Mouse (Mus musculus) gastrocnemius, postnatal 14 days (tissue): ENCODE data around the gene Gm10234. TPM values are rescaled to one million over a fixed set of nuclear protein-coding genes. Genes with fewer than 3 reads are reported as not detected.

Experiments used
- DNase-seq: peaks from one replicate; pipeline ENCODE4 v3.0.0; 2021; ENCODE audit warnings: mixed read lengths
- intact Hi-C: fragments of 180-260 bp; cut with DNase I; formaldehyde crosslinking; loops from one replicate; pipeline ENCODE4 v1.15.1; 2025; ENCODE audit warnings: low total_unique reads
- long read RNA-seq, 2 experiments: library from polyadenylated mRNA; stranded (forward); transcript quantifications; one replicate each; pipeline ENCODE4 v2.0.0; 2021
- total RNA-seq, 2 experiments: library from RNA; stranded (reverse); gene quantifications; 2 replicates each; pipeline ENCODE4 v1.2.3; 2021

The Gm10234 gene
- total RNA-seq = not detected
- long read RNA-seq, experiment 1 = 0 reads
- long read RNA-seq, experiment 2 = 0 reads

DNA sequence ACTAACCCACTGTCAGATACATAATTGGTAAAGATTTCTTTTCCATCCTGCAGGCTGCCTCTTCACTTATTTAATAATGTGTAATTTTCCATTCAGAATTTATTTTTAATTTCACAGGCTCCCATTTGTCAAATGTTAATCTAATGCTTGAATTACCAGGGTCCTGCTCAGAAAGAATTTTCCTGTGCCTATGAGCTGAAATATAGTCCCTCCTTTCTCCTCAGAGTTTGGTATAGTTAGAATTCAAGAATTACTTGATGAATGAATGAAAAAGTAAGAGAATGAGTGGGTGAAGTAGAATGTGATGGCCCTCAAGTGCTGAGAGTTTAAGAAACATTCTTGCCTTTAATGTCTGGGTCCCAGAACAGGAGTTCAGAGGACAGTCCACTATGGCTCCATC lies at the start of gene Gm10234:
Gene Gm10234, plus strand, starts transcription at position 301 of the 400 bp plus-strand sequence.
- intact Hi-C loops = no loop called here
- DNase-seq = no peak

DNA sequence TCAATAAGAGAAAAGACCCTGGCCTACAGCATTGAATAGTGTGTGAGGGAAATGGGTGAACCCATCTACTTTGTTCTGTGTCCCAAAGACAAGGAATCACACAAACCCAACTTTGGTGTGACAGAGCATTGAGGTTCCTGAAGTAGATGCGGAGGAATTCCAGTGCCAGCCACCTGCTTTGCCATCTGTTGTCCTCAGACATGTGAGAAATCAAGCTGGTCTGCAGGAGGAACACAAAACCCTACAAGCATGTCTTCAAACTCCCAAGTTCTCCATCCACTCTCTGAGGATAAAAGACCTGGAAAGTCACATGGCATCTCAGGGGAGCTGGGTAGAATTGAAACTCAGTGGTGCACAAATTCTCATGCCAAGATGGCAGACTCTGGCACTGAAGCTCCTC lies 44.3 kb upstream of the Gm10234 start:
- intact Hi-C loops = no loop called here
- DNase-seq = no peak

DNA sequence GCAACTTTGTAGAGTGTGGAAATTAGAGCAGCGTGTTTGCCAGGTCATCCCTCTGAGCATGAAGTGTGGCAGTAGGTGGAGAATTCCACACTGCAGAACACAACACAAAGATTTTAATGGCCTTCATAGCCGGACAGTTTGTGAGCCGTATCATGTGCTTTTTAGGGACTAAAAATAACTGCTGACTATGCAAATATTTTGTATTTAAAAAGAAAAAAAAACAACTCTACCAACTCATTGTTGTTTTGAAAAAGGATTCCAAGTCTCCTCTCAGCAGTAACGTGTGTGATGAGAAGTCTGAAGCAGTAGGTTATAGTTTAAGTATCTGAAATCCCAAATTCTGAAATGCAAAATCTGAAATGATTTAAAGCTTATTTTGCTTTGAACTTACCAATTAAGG lies 25.9 kb upstream of the Gm10234 start:
- intact Hi-C loops = no loop called here
- DNase-seq = no peak

DNA sequence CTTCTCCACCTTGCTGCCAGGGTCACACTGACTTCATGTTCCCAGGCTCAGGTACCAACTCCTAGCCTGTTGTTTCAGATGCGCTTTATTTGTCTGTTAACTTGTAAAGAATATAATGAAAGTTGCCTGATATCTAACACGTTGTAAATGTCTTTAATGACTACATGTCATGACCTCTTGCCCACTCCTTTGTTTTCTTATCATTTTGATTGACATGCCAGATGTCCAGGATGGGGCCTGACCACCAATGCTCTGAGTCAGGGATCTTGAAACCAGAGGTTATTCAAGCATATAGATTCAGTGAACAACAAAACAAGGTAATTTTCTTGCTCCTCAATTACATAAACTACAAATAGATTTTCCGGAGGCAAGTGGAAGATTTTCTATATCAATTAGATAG lies 23.5 kb upstream of the Gm10234 start:
- no peak for DNase-seq
- intact Hi-C loops = no loop called here

DNA sequence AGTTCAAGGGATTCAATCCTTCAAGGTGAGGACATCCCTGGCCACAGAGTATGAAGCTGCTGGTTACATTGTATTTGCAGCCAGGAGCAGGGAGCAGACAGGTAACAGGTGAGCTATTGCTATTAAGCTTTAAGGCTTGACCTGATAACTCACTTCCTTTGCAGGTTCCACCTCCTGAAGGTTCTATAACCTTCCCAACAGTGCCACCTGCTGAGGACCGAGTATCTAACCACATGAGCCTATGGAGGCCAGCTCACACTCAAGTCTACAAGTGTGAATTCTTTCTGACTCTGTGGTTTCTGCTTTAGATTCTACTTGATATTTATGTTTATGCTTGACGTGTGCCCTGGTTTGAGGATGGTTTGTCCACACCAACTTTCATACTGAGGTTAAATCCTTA lies 21.3 kb upstream of the Gm10234 start:
- no peak for DNase-seq
- intact Hi-C loops = no loop called here

DNA sequence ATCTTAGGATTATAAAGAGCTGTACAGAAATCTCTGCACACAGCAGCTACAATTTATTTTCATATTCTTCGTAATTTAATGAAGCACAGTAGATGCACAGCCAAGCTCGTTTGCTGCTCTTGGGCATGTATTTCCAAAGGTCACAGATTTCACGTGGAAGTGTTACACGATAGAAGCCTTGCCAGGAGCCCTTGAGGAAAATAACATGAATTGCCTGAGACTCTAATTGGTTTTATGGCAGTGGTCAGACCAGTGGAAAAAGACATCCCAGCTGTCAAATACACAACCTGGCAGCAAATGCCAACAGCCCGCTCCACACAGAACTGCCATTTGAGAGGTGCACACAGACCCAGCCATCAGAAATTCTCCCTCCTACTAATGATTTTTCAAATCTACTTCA lies 9.3 kb downstream of the Gm10234 start:
- intact Hi-C loops = no loop called here

DNA sequence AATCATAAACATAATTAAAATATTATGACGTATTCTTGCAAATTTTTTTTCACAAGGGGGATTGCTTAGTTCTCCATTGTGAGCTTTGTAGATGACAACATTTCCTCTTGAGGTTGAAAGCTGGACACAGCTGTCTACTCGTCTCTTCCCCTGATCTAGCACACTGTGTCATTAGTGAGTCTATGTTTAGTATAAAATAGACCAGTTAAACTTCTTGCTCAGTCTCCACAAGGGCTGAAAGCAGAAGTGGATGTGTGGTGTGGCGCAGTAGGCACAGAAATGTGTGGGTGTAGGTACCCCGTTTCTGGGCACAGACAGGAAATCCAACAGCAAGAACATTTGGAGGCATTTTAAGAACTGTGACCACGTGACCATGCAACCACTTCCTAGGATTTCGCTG lies 12.9 kb downstream of the Gm10234 start:
- intact Hi-C loops = no loop called here
- no peak for DNase-seq

More for the DNA sequence above, 9.3 kb downstream of the Gm10234 start:
- no peak for DNase-seq

DNA sequence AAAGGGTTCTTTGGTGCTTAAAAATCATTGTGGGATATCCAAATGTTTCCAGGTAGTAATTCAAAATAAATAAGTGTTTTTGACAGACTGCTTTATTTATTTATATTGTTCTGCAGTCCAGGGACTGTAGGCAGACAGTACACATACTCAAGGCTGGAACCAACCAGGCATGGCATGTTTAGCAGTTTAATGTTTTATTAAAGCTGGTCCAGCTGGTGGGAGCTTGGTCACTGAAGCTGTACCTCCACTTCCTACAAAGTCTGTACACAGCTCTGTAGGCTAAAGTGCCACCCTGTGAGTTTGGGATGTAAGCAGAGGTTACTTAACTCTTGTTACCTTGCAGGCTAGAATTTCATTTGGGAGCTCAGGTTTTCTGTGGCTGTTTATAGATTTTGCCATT lies 27.5 kb downstream of the Gm10234 start:
- intact Hi-C loops = no loop called here
- DNase-seq = no peak

DNA sequence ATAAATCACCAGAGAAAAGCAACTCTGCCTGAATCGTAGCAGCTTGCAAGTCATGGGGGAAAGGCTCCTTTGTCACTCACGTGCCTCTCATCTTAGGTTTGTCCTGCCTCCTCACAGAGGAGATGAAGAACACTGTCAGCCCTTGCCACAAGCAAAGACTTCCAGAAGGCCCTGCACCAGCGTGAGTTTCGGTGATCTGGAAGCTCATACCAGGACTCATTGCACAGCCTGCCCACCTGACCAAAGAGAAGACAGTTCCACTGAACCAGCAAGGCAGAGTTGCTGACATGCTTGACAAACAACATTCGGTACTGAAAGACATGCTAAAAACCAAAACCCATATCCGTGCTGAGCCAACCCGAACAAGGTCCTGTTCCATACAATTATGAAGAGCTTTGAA lies 31.1 kb downstream of the Gm10234 start:
- intact Hi-C loops = no loop called here

DNA sequence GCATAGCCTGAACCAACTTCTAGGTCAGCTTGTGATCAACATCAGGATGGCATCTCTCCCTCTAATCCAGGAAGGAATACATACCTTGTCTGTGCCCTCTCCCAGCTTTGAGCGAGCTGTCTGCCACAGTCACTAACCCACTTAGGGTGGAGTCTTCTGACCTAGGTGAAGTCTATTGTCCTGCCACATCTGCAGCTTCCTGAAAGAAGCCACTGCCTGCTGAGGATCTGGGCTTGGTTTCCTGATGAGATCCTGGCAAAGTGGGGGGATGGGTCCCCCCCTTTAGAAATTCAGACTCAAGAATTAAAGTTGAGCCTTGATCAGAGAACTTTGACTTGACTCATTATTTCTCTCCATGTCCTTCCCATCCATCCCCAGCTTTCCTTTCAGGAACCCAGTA lies 32.0 kb downstream of the Gm10234 start:
- no peak for DNase-seq
- intact Hi-C loops = no loop called here

More for the DNA sequence above, 31.1 kb downstream of the Gm10234 start:
- no peak for DNase-seq

DNA sequence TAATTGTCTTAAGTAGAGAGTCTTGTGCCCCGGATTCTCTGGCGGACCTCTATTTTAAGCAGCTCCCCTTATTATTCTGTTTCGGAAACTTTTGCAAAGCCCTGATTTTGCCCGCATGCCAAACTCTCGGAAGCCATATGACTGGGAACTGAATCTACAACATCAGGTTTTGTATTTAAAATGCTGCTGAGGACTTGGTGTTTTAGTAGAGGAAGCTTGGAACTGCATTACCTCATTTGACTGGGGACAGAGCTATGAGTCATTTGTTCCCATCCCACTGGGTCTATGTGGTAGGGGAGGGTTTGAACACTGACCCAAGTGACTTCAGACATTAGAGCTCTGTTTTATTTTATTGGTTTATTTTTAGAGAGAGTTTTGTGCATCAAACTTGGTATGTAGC lies 38.2 kb downstream of the Gm10234 start:
- intact Hi-C loops = no loop called here
- DNase-seq = no peak

DNA sequence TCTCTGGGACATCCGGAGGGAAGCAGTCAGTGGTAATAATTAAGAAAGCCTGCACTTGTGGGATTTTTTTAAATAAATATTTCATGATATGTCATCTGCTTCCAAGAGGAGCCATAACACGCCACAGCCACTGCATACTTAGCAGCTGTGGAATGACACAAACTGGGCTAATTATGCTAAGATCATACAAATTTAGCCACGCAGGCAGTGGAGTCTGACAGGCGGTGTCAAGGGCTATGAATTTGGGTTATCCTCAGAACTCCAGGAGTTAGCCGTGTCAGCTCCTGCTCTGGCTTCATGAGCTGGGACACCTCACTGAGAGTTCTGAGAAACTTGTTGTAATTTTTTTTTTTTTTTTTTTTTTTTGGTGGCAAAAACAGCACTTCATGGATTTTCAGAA lies 40.8 kb downstream of the Gm10234 start:
- intact Hi-C loops = no loop called here
- DNase-seq = no peak

DNA sequence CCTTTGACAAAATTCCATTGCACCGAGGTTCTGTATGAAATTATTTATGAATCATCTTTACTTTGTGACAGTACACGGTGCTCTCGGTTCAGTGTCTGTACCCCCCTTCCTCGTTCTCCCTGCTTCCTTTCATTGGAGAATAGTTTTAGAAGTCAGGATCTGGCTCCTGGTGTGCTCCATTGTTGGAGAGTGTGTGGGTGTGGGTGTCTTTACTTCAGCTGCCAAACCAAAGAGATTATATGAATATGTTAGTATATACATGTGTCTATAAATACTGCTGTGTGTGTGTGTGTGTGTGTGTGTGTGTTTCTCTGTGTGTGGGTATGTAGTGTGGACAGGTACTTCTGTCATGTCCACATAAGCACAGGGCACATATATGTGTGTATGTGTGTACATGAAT lies 49.9 kb downstream of the Gm10234 start:
- intact Hi-C loops = no loop called here
- no peak for DNase-seq

Other genes starting within 250 kb of the Gm10234 start
- gene Kbtbd8, start 204.9 kb upstream of the Gm10234 start, total RNA-seq = 1 to 10 TPM; 1.1 to 1.4 TPM